11 mouse cellular contexts compared by ENCODE assay signal in genomic region chr13:91858835-91859234, GRCm38 (mm10). TPM values are rescaled to one million over a fixed set of nuclear protein-coding genes. Genes with fewer than 3 reads are reported as not detected.
DNase-seq lines count a peak whose midpoint lies in the region; ATAC-seq lines count a peak whose summit lies in the region.
"Had no signal": no experiment of that assay in that cellular context is flagged by ENCODE, and none has a peak within 500 bp of the region (broad histone marks: within the 10 kb centered on the region; RNA-seq: fewer than 3 reads in every experiment).

No protein-coding gene starts in this region.

- no peak overlapping the region for H3K4me3 ChIP-seq in kidney, embryonic 14.5 days (ENCODE audit: low read length)
- H3K4me3 ChIP-seq: forebrain, embryonic 13.5 days had no signal

- no peaks in the 10 kb centered on the region for H3K27me3 ChIP-seq in kidney, embryonic 14.5 days (ENCODE audit: control insufficient read depth, insufficient read depth, low read length)
- H3K27me3 ChIP-seq: forebrain, embryonic 13.5 days had no signal

- no peak overlapping the region for H3K4me2 ChIP-seq in kidney, embryonic 14.5 days (replicated peaks; ENCODE audit: low read depth, low read length)
- H3K4me2 ChIP-seq: forebrain, embryonic 13.5 days had no signal

- DNase-seq in kidney, adult 9 months = peak; percentile 29
- peak; percentile 49 for DNase-seq in A20 (ENCODE audit: low read depth, low spot score)
- DNase-seq in CD4-positive, CD25-positive, alpha-beta regulatory T cell, adult 2 months (ENCODE audit: low read depth, low spot score) = peak; percentile 66
- peak; percentile 5 for DNase-seq in c-Kit-positive CD71-negative TER-119-negative erythroid progenitor cells, embryonic 14.5 days (ENCODE audit: low read depth)
- no peak for DNase-seq in urinary bladder, adult 2 months (ENCODE audit: low spot score)
- DNase-seq in cerebellum, adult 8-10 months = no peak
- no peak for DNase-seq in right cerebral cortex, postnatal 36 days (ENCODE audit: low spot score in 2 of 2)
- DNase-seq: cerebellum, adult 11 months; lung, adult 18-20 months had no signal

- no peaks in the 10 kb centered on the region for H3K36me3 ChIP-seq in kidney, embryonic 14.5 days (ENCODE audit: control insufficient read depth, insufficient read depth, low read length)

- H3K9me3 ChIP-seq in kidney, embryonic 14.5 days (ENCODE audit: control insufficient read depth, low read length) = no peaks in the 10 kb centered on the region
- H3K9me3 ChIP-seq: forebrain, embryonic 13.5 days had no signal

- no peak overlapping the region for H3K27ac ChIP-seq in kidney, embryonic 14.5 days (ENCODE audit: low read depth, low read length)
- H3K27ac ChIP-seq: forebrain, embryonic 13.5 days had no signal

- no peaks in the 10 kb centered on the region for H3K4me1 ChIP-seq in kidney, embryonic 14.5 days (ENCODE audit: control insufficient read depth, insufficient read depth, low read length)
- H3K4me1 ChIP-seq: forebrain, embryonic 13.5 days had no signal

- no peak for ATAC-seq in kidney, embryonic 14.5 days (ENCODE audit: low FRiP score, low TSS enrichment)
- ATAC-seq: forebrain, embryonic 13.5 days had no signal

- H3K9ac ChIP-seq in kidney, embryonic 14.5 days (ENCODE audit: low read depth, low read length) = no peak overlapping the region
- H3K9ac ChIP-seq: forebrain, embryonic 13.5 days had no signal

- 80% methylated on average over 7 of the region's 7 CpGs for WGBS in kidney, embryonic 14.5 days

RNA-seq across cellular contexts. Expression of gene Ckmt2, which starts 17.9 kb away (rescaled TPM):
- polyA plus RNA-seq in kidney, embryonic 14.5 days (2014; fragmentation: Nextera tagmentation; extraction: Ambion mirVana) = not detected in 2 replicates
- not detected in 2 replicates for polyA plus RNA-seq in urinary bladder, adult 2 months (2012; rRNA removed)
- polyA plus RNA-seq: forebrain, embryonic 13.5 days had no signal

RNA-seq across cellular contexts. Expression of gene Zcchc9, which starts 51.3 kb away (rescaled TPM):
- polyA plus RNA-seq in kidney, embryonic 14.5 days (2014; fragmentation: Nextera tagmentation; extraction: Ambion mirVana) = 31.5 and 34.0 TPM in 2 replicates
- 26.4 and 28.3 TPM in 2 replicates for polyA plus RNA-seq in urinary bladder, adult 2 months (2012; rRNA removed)

Comparison
In these comparisons a context has a peak if more than half of its experiments do, and no peak if none do; other contexts are left out.
1. DNase-seq: peak in kidney, adult 9 months (single experiment), A20 (single experiment), CD4-positive, CD25-positive, alpha-beta regulatory T cell, adult 2 months (single experiment) and c-Kit-positive CD71-negative TER-119-negative erythroid progenitor cells, embryonic 14.5 days (single experiment); none in urinary bladder, adult 2 months (single experiment), cerebellum, adult 8-10 months (single experiment) and right cerebral cortex, postnatal 36 days (0 of 2).